Mouse (Mus musculus): Measurements from ENCODE around the gene Sytl2.

The Sytl2 gene

DNA sequence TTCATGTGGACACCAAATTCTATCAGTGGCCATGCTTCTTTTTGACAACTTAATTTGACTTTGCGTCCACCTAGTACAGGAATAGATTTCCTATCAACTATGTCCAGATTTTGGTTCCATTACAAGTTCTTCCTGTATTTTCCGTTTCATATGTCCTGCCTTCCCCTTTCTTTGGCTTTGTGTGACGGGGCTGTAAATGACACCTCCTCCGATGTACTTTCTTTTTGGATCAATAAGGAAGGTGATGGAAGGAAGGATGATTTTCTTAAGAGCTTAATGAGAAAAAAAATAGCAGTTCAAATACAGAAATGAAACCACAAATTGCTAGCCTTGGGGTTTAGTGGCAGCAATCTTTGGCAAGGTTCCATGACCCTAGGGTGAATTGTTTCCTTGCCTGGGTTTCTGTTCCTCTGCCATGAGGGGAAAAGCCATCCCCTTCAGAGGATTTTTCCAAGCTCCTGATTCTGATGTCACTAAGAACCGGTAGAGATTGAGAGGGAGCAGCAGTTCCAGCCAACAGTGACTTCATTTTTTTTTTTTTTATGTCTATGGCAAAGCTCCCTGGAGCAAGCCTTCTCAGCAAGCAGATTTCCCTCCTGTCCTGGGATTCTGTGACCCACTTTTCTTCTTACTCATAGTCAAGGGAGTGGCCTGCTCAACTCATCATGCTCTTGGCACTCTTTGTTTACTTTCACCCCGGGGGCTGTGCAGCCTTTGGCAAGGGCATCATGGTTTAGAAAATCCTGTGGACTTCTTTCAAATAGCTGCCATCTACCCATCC, 68.2 kb downstream of the Sytl2 start:
- no peak for DNase-seq (ENCODE audit: low spot score in 2 of 2)

DNA sequence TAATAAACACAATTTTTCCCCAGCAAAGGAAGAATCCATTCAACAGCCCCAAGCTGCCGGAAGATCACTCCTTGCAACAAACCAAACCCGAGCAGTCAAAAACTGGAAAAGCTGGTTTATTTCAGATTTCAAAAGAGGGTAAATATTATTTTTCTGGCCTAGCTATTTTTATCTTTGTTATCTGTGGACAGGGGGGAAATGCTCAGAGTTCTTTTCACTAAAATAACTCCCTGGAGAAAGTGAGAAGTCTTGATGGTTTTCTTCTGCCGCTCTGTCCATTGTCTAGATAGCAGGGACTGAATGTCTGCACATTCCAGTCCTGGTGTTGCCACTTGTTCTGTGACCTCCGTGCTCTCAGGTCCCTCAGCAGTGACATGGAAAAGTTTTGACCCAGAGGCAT, 70.8 kb downstream of the Sytl2 start:
- no peak for DNase-seq (ENCODE audit: low spot score in 2 of 2)

DNA sequence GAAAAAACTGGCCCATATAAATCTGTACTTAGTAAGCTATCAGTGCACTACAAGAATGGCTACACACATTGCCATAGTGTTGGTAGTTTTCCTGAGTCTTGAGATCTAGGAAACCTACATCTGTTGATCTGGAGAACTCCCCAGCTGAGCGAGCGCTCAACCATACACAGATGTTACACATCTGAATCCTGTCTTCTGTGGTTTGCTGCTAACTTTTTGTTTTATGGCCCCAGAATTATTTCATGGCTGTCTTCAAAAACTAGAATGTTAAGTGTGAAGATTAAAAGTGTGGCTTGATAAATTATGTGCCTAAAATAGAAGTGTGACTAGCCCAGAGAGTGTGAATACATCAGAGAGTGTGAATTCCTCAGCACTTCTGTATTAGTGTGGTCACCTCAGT, 82.4 kb downstream of the Sytl2 start:
- no peak for DNase-seq (ENCODE audit: low spot score in 2 of 2)

DNA sequence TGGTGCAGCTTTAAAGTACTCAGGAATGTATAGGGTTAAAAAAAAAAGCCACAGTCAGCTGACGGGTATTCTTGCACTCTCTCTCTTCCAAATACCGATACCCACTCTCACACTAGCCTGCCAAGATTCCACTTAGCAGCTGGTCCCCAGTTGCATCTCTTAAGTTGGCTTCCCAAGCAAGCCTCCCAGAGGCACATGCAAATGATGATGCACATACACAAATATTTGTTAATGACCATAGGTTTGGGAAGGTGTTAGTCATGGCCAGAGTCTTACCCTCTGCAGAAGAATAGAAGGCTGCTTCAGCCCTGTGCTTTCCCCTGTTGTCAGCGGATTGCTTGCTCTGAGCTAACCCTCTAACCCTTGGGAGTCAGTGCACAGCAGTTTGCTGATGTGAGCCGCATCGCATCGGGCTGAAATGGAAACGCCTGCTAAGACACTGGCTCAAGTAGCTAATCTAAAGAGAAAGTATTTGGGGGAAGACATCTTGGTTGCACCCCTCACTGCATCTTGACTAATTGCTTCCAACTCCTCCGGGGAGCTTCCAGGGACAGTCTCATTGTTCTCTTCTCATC, 84.9 kb downstream of the Sytl2 start:
- peak in 1 of 2 experiments; percentile 28 for DNase-seq (ENCODE audit: low spot score in 2 of 2)

- DNase-seq (ENCODE audit: low spot score in 2 of 2): no peak
Measured at GRCm38 (mm10) chr7:90389765-90390164, 87.7 kb downstream of the Sytl2 start.

- no peak for DNase-seq (ENCODE audit: low spot score in 2 of 2)
Measured at GRCm38 (mm10) chr7:90395073-90395472, 93.0 kb downstream of the Sytl2 start.

DNA sequence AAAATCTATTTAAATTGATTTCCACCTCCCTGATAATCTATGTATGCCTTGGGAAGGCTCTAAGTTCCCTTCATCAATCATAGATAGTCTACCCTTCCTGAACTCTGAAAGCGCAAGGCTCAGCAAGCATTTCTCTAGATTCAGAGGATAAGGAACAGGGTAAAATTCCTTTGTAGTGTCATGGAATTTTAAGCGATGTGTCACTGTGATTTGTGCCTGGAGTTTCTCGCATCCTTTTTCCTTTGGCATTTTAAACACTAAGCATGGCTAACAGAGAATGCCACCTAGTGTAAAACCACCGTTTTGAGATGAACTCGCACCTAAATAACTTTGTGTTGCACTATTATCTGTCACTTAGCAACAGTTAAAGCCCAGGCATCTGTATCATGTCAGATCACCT, 93.9 kb downstream of the Sytl2 start:
- DNase-seq (ENCODE audit: low spot score in 2 of 2): no peak

DNA sequence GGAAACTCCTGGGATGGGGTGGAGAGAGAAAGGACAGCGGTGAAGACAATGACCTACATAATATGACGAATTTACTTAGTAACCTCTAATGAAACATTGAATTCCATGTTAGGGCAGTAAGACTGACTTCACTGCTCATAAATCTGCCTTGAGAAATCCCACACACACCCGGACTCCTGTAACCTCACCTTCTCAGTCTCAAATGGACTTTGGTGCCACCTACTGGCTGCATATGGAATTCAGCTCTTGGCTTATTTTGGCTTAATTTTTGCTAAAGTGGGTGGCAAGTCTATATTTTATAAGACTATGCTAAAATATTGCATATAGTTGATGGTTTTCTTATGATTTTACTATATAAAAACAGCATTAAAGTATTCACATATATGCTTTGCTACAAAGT, 107.9 kb downstream of the Sytl2 start:
- DNase-seq (ENCODE audit: low spot score in 2 of 2): peak; percentile 42 to 77

DNA sequence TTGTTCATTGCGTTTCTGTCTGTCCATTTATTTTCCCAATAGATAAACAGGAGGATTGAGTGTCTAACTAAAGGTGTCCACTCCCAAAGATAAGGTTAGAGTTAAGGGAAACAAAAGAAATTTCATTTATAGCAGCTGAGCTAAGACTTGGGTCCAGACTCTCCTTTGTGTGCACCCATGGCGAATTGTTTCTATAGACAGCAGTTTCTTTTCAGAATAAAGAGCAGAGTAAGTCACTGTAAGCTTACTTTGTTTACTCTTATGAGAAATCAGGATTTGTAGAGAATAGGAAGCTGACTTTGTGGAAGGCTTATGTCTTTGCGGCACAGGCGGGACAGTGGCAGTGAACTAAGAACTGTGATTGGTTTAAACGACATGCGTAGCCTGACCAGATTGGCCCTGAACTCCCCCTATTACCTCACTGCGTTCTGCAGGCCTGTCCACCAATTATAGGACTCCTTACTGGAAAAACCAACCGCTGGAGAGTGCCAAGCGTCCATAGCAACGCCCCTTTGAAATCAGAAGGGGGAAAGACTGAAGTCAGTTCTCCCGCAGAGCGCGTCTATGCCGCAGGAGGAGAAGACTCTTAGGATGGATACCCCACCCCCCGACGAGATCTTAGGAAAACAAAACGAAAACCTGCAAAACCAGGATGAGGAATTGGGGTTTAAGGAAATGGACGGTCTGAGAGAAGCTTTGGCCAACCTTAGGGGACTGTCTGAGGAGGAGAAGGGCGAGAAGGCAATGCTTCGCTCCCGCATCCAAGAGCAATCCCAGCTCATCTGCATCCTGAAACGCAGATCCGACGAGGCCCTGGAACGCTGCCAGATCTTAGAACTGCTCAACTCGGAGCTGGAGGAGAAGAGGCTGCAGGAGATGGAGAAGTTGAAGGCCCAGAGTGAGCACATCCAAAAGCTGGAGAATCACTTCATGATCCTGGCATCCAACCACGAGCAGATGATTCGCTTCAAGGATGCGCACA, 124.3 kb downstream of the Sytl2 start, which contains the start of gene Ccdc89:
Gene Ccdc89, plus strand, starts transcription at position 558 of the 982 bp plus-strand sequence.
- DNase-seq (ENCODE audit: low spot score in 2 of 2): peak; percentile 29 to 61

DNA sequence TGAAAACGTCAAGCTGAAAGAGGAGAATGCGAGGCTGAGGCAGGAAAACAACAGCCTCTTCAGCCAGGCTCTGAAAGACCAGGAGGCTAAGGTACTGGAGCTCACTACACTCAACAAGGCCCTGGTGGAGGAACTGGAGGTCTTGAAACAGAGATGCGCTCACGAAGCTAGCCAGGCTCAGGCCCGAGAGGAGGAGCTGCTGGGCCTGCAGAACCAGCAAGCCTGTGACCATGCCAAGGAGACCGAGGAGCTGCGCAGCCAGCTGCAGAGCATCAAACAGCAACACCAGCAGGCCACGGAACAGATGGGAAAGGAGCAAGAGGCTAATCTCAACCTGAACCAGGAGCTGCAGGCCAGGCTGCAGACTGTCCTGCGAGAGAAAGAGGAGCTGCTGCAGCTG, 125.0 kb downstream of the Sytl2 start:
- no peak for DNase-seq (ENCODE audit: low spot score in 2 of 2)

- DNase-seq (ENCODE audit: low spot score in 2 of 2): no peak
Measured at GRCm38 (mm10) chr7:90432221-90432620, 130.2 kb downstream of the Sytl2 start.

DNA sequence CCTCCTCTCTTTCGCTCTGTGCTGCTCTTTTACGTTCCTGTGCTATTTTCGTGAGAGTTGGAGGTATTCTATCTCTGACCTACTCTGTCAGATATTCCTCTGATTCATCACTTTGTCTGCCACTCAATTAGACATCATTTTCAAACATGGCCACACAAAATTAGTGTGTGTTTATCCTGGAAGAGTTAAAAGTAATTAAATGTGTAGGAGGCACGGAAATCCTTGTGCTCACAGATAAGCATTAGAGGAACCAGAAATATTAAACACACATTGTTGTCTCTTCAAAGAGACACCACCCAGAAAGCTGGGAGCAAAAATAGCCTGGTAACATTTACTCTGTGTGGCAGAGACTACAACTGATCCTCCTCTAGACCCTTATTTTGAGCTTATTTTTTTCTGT, 138.0 kb downstream of the Sytl2 start:
- DNase-seq (ENCODE audit: low spot score in 2 of 2): no peak

- no peak for DNase-seq (ENCODE audit: low spot score in 2 of 2)
Measured at GRCm38 (mm10) chr7:90442070-90442469, 140.0 kb downstream of the Sytl2 start.

DNA sequence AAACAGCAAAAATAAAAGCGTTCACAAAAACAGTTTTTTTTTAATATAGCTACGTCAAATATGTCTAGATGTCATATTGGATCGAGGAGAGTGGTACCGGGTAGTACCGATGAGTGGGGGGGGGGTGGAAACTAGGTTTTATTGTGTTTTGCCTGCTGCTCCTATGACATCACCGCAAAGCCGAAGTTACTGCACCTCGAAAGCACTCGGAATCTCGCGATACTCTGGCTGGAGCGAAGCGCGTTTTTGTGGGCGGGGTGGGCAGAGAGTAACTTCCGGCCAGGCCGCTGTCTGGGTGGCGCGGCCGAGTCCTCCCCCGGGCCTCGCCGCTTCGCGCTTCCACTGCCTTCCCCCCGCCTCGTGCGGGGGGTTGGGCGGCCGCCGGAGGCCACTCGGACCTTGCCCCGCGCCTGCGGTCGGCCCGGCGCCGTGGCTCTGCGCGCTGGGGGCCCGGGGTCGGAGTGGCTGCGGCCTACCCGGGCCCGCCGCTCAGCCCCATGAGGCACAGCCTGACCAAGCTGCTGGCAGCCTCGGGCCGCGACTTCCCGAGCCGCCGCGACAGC, 140.5 kb downstream of the Sytl2 start, which contains the start of gene Crebzf:
Gene Crebzf, plus strand, starts transcription at position 212 of the 563 bp plus-strand sequence.
- DNase-seq (ENCODE audit: low spot score in 2 of 2): peak; percentile 95 to 97

- peak; percentile 75 to 88 for DNase-seq (ENCODE audit: low spot score in 2 of 2)
Measured at GRCm38 (mm10) chr7:90443101-90444091, 141.3 kb downstream of the Sytl2 start.

GRCm38 (mm10) chr7:90444206-90444605, 142.2 kb downstream of the Sytl2 start:
- no peak for DNase-seq (ENCODE audit: low spot score in 2 of 2)

- DNase-seq (ENCODE audit: low spot score in 2 of 2): no peak
Measured at GRCm38 (mm10) chr7:90456149-90456844, 154.2 kb downstream of the Sytl2 start.

GRCm38 (mm10) chr7:90456845-90457468, 154.9 kb downstream of the Sytl2 start, which contains the start of gene Tmem126a:
Tmem126a (minus strand) TSS chr7:90457229.
- peak; percentile 72 to 86 for DNase-seq (ENCODE audit: low spot score in 2 of 2)

GRCm38 (mm10) chr7:90457517-90457916, 155.5 kb downstream of the Sytl2 start:
- DNase-seq (ENCODE audit: low spot score in 2 of 2): no peak
